Mouse (Mus musculus) cerebellum, postnatal 4 days (tissue): Measurements from ENCODE around the gene Lingo1.
A peak's percentile ranks its signal among the peaks of the same experiment; 100 is the strongest.

Source experiments
- DNase-seq, 2 experiments: peaks; one replicate each; pipeline ENCODE4 v3.0.0; 2022; ENCODE audit warnings: low spot score in 2 of 2, mixed read lengths in 1 of 2

The Lingo1 gene

GRCm38 (mm10) chr9:56795721-56796655, at the start of gene Lingo1:
Gene Lingo1, minus strand, starts transcription at chr9:56796468.
- peak in 1 of 2 experiments; percentile 48 for DNase-seq

GRCm38 (mm10) chr9:56844644-56845043, 48.4 kb upstream of the Lingo1 start:
- no peak for DNase-seq

GRCm38 (mm10) chr9:56843679-56844188, 47.5 kb upstream of the Lingo1 start:
- DNase-seq = peak; percentile 50 to 83

GRCm38 (mm10) chr9:56842303-56842719, 46.0 kb upstream of the Lingo1 start:
- DNase-seq = no peak

- no peak for DNase-seq
These were observed 45.6 kb upstream of the Lingo1 start for GRCm38 (mm10) chr9:56841864-56842263.

GRCm38 (mm10) chr9:56840721-56841120, 44.5 kb upstream of the Lingo1 start:
- DNase-seq = no peak

GRCm38 (mm10) chr9:56835152-56835551, 38.9 kb upstream of the Lingo1 start:
- DNase-seq = no peak

GRCm38 (mm10) chr9:56832900-56833299, 36.6 kb upstream of the Lingo1 start:
- DNase-seq = no peak

- DNase-seq = no peak
These were observed 35.6 kb upstream of the Lingo1 start for GRCm38 (mm10) chr9:56831904-56832303.

- peak in 1 of 2 experiments; percentile 52 for DNase-seq
These were observed 33.9 kb upstream of the Lingo1 start for GRCm38 (mm10) chr9:56830162-56830561.

GRCm38 (mm10) chr9:56828841-56829240, 32.6 kb upstream of the Lingo1 start:
- DNase-seq = no peak

- no peak for DNase-seq
These were observed 31.9 kb upstream of the Lingo1 start for GRCm38 (mm10) chr9:56828146-56828545.

- DNase-seq = no peak
These were observed 29.4 kb upstream of the Lingo1 start for GRCm38 (mm10) chr9:56825476-56826213.

- DNase-seq = peak in 1 of 2 experiments; percentile 58
These were observed 28.6 kb upstream of the Lingo1 start for GRCm38 (mm10) chr9:56824900-56825299.

GRCm38 (mm10) chr9:56810916-56811315, 14.6 kb upstream of the Lingo1 start:
- no peak for DNase-seq

- DNase-seq = no peak
These were observed 11.7 kb upstream of the Lingo1 start for GRCm38 (mm10) chr9:56807990-56808389.

- DNase-seq = no peak
These were observed 6.9 kb upstream of the Lingo1 start for GRCm38 (mm10) chr9:56803146-56803545.

GRCm38 (mm10) chr9:56797876-56798275, 1.6 kb upstream of the Lingo1 start:
- DNase-seq = peak; percentile 65 to 80

- peak in 1 of 2 experiments; percentile 43 for DNase-seq
These were observed 426 bp upstream of the Lingo1 start for GRCm38 (mm10) chr9:56796656-56797131.

- DNase-seq = peak in 1 of 2 experiments; percentile 64
These were observed 4.5 kb downstream of the Lingo1 start for GRCm38 (mm10) chr9:56791696-56792261.

- no peak for DNase-seq
These were observed 11.7 kb downstream of the Lingo1 start for GRCm38 (mm10) chr9:56784576-56784975.
